Mouse (Mus musculus): ENCODE results near the gene Zfp541.

Gene Zfp541

GRCm38 (mm10) chr7:16061219-16062098 lies at the start of gene Zfp541:
TSS of gene Zfp541 (plus strand) at chr7:16061814.
- no peak for DNase-seq (ENCODE audit: low spot score in 2 of 2)

GRCm38 (mm10) chr7:16012576-16013263 lies 48.9 kb upstream of the Zfp541 start:
- DNase-seq (ENCODE audit: low spot score in 2 of 2) = no peak

DNA sequence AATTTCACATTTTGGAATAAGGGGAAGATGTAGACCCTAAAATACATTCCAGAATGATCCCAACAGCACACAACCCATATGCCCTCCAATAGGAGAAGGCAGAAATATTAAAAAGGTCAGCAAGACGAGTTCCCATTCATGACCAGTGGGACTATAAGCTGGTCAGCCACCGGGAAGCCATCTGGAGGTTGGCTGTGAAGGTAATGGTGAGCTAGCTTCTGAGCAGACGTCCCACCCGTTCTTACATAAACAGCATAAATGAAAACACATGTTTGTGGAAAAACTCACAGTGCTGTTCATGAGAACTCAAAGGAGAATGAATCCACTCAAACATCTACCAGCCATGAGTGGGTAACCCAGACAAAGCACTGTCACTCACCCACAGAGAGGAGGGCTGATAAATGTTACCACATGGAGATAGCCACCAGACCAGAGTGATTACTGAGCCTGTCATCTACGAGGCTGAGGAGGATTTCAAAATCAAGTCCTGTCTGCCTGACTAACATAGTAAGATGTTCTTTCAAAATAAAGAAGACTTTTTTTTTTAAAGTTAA lies 47.8 kb upstream of the Zfp541 start:
- no peak for DNase-seq (ENCODE audit: low spot score in 2 of 2)

- DNase-seq (ENCODE audit: low spot score in 2 of 2) = no peak
These were observed 47.0 kb upstream of the Zfp541 start for GRCm38 (mm10) chr7:16014521-16015175.

GRCm38 (mm10) chr7:16015384-16015783 lies 46.2 kb upstream of the Zfp541 start:
- DNase-seq (ENCODE audit: low spot score in 2 of 2) = no peak

GRCm38 (mm10) chr7:16018016-16018810 lies 43.4 kb upstream of the Zfp541 start:
- DNase-seq (ENCODE audit: low spot score in 2 of 2) = no peak

GRCm38 (mm10) chr7:16019256-16020094 lies 42.1 kb upstream of the Zfp541 start:
- DNase-seq (ENCODE audit: low spot score in 2 of 2) = no peak

- DNase-seq (ENCODE audit: low spot score in 2 of 2) = no peak
These were observed 36.9 kb upstream of the Zfp541 start for GRCm38 (mm10) chr7:16024603-16025222.

DNA sequence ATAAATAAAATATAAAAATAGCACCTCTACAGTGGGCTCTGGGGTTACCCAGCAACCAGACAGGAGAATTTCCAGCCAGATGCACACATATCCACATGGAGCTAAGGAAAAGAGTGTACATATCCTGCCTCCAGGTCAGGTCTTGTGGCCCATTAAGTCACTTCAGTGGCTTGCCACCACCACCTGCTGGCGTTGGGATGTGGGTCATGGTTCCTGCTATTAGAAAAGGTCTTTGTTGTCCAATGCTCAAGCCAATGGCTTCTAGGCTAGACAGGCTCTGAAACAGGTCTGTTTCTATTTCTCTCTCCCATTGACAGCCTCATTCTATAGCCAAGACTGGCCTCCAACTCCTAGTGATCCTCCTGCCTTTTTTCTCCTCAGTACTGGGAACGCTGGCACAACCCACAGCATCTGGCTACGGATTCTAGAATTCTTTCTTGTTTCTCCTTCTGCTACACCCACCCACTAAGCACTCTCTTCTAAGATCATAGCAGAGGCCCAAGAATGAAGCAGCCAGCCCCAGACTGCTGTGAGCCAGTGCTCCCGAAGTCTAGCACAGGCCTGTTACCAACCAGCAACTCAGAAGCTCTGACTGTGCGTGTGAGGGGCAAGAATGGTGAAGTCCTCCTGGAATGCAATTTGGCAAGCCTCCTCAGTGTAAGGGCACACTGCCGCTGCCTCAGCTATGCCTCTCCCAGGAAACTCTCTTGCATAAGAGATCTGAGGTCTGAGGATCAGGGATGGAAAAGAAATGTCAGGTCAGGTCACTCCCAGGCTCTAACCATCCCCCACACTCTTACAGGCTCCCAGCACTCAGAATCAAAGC lies 33.3 kb upstream of the Zfp541 start:
- no peak for DNase-seq (ENCODE audit: low spot score in 2 of 2)

DNA sequence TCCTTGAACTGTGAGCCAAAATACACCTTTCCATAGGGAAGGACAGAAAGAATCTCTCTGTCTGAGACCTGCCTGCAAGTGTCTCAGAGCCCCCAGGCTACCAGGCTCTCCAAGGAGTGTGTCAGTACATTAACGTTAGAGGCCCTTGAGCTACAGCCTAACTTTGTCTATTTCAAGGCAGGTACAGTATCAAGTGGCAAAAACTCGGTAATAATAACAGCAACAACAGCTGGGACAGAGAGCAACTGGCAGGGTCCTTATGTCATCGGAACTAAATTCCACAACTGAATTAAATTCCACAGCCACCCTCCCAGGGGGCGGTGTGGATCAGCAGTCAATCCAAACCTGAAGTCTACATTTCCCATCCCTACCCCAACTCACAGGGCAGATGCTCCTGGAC lies 30.5 kb upstream of the Zfp541 start:
- DNase-seq (ENCODE audit: low spot score in 2 of 2) = no peak

- DNase-seq (ENCODE audit: low spot score in 2 of 2) = no peak
These were observed 28.6 kb upstream of the Zfp541 start for GRCm38 (mm10) chr7:16033059-16033458.

- DNase-seq (ENCODE audit: low spot score in 2 of 2) = no peak
These were observed 27.8 kb upstream of the Zfp541 start for GRCm38 (mm10) chr7:16033580-16034461.

DNA sequence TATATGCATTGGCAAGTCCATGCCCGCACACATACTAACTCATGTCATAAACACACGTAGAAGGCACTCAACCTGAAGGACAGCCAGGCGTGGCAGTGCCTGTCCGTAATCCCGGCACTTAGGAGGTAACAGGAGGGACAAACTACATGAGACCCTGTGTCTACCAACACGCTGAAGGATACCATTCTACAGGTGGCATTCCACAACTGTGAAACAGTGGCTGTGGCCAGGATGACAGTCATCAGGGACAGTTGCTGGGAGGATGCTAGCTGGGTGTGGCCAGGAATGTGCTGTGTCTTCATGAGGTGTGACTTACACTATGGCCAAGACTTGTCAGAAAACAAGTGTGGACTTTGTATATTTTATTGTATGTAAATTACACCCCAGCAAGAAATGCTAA lies 24.6 kb upstream of the Zfp541 start:
- DNase-seq (ENCODE audit: low spot score in 2 of 2) = no peak

GRCm38 (mm10) chr7:16039363-16039762 lies 22.3 kb upstream of the Zfp541 start:
- no peak for DNase-seq (ENCODE audit: low spot score in 2 of 2)

- DNase-seq (ENCODE audit: low spot score in 2 of 2) = no peak
These were observed 20.4 kb upstream of the Zfp541 start for GRCm38 (mm10) chr7:16041208-16041607.

- no peak for DNase-seq (ENCODE audit: low spot score in 2 of 2)
These were observed 18.5 kb upstream of the Zfp541 start for GRCm38 (mm10) chr7:16042850-16043775.

DNA sequence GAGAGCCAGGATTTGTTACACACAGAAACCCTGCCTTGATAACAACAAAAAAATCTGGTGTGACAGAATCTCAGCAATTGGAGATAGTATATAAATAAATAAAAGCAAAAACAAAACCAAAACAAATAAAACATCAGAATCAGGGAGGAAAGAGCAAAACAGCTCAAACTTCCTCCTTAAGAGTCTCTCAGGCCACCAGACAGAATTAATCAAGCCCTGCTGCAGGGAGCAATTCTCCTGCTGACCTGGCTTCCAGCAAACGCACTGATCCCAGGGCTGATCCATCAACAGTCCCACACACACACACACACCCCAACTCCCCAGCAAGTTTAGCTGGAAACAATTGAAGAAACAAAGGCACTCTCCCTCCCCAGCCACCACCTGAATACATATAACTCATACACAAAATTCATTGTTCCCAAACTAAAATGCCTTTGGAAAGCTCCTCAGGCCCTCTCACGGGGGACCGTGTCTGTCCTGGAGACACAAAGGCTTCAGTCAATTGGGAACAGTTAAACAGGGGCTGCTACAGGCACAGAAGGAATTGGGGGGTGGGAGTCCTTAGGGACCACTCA lies 17.7 kb upstream of the Zfp541 start:
- no peak for DNase-seq (ENCODE audit: low spot score in 2 of 2)

Data from frontal cortex, postnatal 10 days (tissue).